Mouse (Mus musculus) limb, embryonic 11.5 days (tissue): ENCODE measurements around the gene Kndc1. TPM values are rescaled to one million over a fixed set of nuclear protein-coding genes. Genes with fewer than 3 reads are reported as not detected.

Source experiments
- ATAC-seq: fragments of 200-750 bp; cut with Nextera tagmentation; 2 replicates; pipeline ENCODE4 v1.8.0; 2017; ENCODE audit warnings: low read depth; ENCODE audit not compliant: insufficient number of reproducible peaks, low FRiP score, low TSS enrichment
- DNase-seq: peaks from one replicate; pipeline ENCODE4 v3.0.0-alpha.2; 2015; ENCODE audit warnings: low spot score
- H3K27ac ChIP-seq: fragments of 300-500 bp; sonication (generic); replicated peaks from 2 replicates; pipeline ENCODE4 v1.5.1; 2014; ENCODE audit warnings: low read depth, mild to moderate bottlenecking, low read length
- H3K27me3 ChIP-seq: fragments of 300-500 bp; sonication (generic); 2 replicates; pipeline ENCODE4 v1.6.1; 2014; ENCODE audit warnings: mild to moderate bottlenecking, low read length, mixed read lengths; ENCODE audit not compliant: control insufficient read depth, insufficient read depth
- H3K36me3 ChIP-seq: fragments of 300-500 bp; sonication (generic); 2 replicates; pipeline ENCODE4 v1.6.1; 2014; ENCODE audit warnings: mild to moderate bottlenecking, low read length, moderate library complexity, mixed read lengths; ENCODE audit not compliant: control insufficient read depth, insufficient read depth
- H3K4me1 ChIP-seq: fragments of 300-500 bp; sonication (generic); 2 replicates; pipeline ENCODE4 v1.6.1; 2014; ENCODE audit warnings: low read length, mixed read lengths; ENCODE audit not compliant: control insufficient read depth, insufficient read depth
- H3K4me2 ChIP-seq: fragments of 300-500 bp; sonication (generic); 2 replicates; pipeline ENCODE4 v1.6.1; 2014; ENCODE audit warnings: low read depth, mild to moderate bottlenecking, moderate library complexity; ENCODE audit not compliant: severe bottlenecking
- H3K4me3 ChIP-seq: fragments of 300-500 bp; sonication (generic); 2 replicates; pipeline ENCODE4 v1.5.1; 2014; ENCODE audit warnings: low read depth, low read length
- H3K9ac ChIP-seq: fragments of 300-500 bp; sonication (generic); 2 replicates; pipeline ENCODE4 v1.6.1; 2014; ENCODE audit warnings: mild to moderate bottlenecking, low read length
- H3K9me3 ChIP-seq: fragments of 300-500 bp; sonication (generic); 2 replicates; pipeline ENCODE4 v1.6.1; 2016; ENCODE audit warnings: low read length; ENCODE audit not compliant: control insufficient read depth
- WGBS: fragments of 180-500 bp; shearing (Covaris S2); extraction: QIAGEN DNeasy Blood & Tissue Kit; methylation state at CpG from one replicate; pipeline ENCODE4 v1.1.7; 2014; 5-methylcytosine and 5-hydroxymethylcytosine counted together
- polyA plus RNA-seq: library from polyadenylated mRNA; unstranded; fragments of >200 nt; fragmentation: Nextera tagmentation; extraction: Ambion mirVana; gene quantifications from 2 replicates; pipeline ENCODE4 v1.2.1, GENCODE M21; 2014

Gene Kndc1
- polyA plus RNA-seq, 1 experiment from 2014 or later = not detected

DNA sequence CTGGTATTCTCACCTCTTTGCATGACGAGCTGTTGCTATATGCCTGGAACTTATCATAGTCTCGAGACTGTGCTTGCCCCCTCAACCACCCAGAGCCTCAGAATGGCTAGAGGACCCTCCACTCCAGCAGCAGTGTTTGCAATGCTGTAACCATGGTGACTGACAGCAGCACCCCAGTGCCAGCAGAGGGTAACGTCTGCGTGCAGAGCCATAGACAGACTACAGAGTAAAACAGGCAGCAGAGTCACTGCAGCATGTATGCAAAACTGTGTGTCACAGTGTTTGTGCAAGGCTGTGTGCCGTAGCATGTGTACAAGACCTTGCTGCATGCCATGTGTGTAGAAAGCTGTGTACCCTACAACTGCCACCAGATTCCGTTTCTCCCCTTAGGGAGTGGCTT lies 15.0 kb downstream of the Kndc1 start:
- 0 out of 2 replicates have a peak, but pooled peaks cover 2% of the 10 kb centered on the region for H3K4me1 ChIP-seq
- no peaks in the 10 kb centered on the region for H3K36me3 ChIP-seq
- H3K4me2 ChIP-seq = no peak overlapping the region
- ATAC-seq (no peak), DNase-seq (no peak)
- no peak overlapping the region for H3K9ac ChIP-seq
- no peak overlapping the region for H3K4me3 ChIP-seq
- no peak overlapping the region for H3K27ac ChIP-seq
- H3K9me3 ChIP-seq = no peaks in the 10 kb centered on the region
- H3K27me3 ChIP-seq = peaks cover 16% of the 10 kb centered on the region
- 53% methylated on average over 6 of the region's 6 CpGs for WGBS

DNA sequence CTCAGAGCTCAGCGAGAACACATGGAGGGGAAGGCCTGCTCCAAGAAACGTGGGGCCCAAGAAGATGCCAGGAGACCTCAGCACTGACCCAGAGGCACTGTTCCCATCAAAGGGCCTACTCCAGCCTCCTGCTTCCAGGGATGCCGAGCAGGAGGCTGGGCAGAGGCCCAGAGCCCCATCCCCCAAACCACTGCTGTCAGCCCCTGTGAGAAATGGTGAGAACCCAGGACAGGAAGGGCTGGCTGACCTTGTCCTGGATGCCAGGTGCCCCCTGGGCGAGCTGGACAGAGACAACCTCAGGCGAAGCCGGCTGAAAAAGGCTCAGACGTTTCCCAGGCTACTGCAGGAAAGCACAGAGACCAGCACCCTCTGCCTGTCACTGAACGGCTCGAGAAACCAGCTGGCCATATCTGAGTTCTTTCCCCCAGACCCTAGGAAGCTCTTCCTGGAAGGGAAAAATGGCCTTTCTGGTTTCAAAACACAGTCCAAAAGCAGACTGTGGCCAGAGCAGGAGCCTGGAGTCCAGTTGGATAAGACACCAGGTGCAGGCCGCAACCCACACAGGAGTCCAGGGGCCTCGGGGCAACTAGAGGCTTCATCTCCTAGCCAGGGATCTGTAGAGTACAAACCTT lies 15.8 kb downstream of the Kndc1 start:
- no peak overlapping the region for H3K9ac ChIP-seq
- 52% methylated on average over 11 of the region's 11 CpGs for WGBS

DNA sequence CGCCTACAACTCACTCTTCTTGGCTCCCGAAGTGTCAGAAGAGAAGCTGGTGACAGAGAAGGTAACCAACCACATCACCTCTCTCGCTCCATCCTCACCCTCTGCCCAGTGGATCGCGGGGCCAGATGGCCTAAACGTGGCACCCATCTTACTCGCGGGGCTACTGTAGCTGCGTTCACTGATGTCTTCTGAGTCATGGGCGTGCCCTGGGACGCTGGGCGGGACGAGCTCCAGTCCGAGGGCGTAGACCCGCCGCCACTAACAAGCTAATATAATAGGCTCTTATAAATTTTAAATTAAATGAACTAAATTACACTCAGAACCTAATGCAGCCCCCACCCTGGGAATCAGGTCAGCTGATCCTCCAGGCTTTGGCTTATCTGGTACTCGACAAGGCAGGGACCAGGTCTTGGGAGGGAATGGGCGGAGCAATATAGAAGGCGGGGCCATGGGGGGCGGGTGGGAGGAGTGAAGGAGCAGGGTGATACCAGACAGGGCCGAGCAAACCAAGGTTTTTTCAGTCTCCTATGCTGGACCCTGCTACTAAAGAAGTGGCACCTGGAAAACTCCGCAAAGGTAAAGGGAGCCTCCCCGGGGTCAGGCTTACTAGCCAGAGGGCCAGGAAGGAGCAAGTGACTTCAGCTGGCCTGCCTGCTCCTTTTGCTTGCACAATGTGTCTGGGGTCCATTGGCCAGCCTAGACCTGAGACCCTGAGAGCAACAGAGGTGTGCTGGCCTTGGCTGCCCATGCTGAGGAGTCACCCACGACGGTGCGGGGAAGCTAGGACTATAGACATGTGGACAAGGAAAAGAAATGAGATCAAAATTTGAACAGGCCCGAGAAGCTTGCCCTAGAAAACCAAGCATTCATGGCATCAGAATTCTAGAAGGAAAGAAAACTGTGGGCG lies 19.9 kb downstream of the Kndc1 start:
- 10% methylated on average over 29 of the region's 29 CpGs for WGBS
- Histone ChIP-seq H3K36me3 (no peaks in the 10 kb centered on the region), H3K9me3 (no peaks in the 10 kb centered on the region), H3K4me1 (0 out of 2 replicates have a peak, but pooled peaks cover 2% of the 10 kb centered on the region), H3K4me2 (peak overlapping the region; percentile 31), H3K4me3 (peak overlapping the region; percentile 10; the same call in 1 of the 2 replicates), H3K27me3 (peaks cover 23% of the 10 kb centered on the region), H3K27ac (no peak overlapping the region), H3K9ac (0 out of 2 replicates have a peak overlapping the region, but pooled peaks have one; percentile 12)
- DNase-seq (peak; percentile 52), ATAC-seq (0 out of 2 replicates have a peak, but pooled peaks have one; percentile 55)

More for the DNA sequence above, 15.8 kb downstream of the Kndc1 start:
- ATAC-seq (no peak), DNase-seq (no peak)
- H3K4me2 ChIP-seq = no peak overlapping the region
- H3K36me3 ChIP-seq = no peaks in the 10 kb centered on the region
- H3K27ac ChIP-seq = no peak overlapping the region
- no peak overlapping the region for H3K4me3 ChIP-seq
- H3K9me3 ChIP-seq = no peaks in the 10 kb centered on the region
- peaks cover 22% of the 10 kb centered on the region for H3K27me3 ChIP-seq
- 0 out of 2 replicates have a peak, but pooled peaks cover 2% of the 10 kb centered on the region for H3K4me1 ChIP-seq

DNA sequence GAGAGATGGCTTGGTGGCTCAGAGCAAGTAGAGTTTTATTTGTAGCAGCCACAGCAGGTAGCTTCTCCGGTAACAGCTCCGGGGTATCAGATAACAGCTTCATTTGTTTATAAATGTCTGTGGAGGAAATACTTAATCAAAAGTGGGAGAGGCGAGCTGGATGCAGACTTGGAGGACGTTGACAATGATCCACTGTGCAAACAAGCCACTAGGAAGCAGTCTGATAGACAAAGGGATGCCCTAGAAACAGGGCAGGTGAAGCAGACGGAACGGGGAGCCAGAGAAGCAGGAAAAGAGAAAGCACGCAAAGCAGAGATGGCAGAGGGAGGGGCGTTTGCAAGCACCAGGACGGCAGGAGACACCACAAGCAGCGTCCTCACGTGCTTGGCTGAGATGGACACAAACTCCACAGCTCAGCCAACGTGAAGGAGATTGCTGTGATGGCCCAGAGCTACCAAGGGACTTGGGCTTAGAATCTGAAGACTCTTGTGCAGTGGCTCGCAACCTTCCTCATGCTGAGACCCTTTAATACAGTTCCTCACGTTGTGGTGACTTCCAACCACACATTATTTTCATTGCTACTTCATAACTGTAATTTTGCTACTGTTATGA lies 21.3 kb downstream of the Kndc1 start:
- no peaks in the 10 kb centered on the region for H3K36me3 ChIP-seq
- H3K27me3 ChIP-seq = peaks cover 23% of the 10 kb centered on the region
- peak overlapping the region; percentile 39 for H3K4me2 ChIP-seq
- WGBS = 7% methylated on average over 14 of the region's 14 CpGs
- H3K9me3 ChIP-seq = no peaks in the 10 kb centered on the region
- no peak for DNase-seq
- H3K4me3 ChIP-seq = no peak overlapping the region
- H3K4me1 ChIP-seq = no peaks in the 10 kb centered on the region
- no peak overlapping the region for H3K27ac ChIP-seq
- H3K9ac ChIP-seq = no peak overlapping the region
- ATAC-seq = no peak

DNA sequence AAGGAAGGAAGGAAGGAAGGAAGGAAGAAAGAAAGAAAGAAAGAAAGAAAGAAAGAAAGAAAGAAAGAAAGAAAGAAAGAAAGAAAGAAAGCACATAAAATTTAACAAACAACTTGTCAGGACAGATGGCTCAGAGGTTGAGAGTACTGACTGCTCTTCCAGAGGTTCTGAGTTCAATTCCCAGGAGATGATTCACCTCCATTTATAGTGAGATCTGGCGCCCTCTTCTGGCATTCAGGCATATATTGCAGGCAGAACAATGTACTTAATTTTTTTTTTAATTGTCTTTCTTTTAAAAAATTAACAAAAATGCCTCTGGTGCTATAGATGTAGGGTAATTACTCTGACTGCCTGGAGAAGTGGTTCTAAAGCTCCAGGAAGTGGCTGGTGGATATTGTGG lies 21.8 kb downstream of the Kndc1 start:
- H3K4me3 ChIP-seq = no peak overlapping the region
- no peak overlapping the region for H3K4me2 ChIP-seq
- H3K36me3 ChIP-seq = no peaks in the 10 kb centered on the region
- 0% methylated on average over 1 of the region's 1 CpGs for WGBS
- H3K4me1 ChIP-seq = no peaks in the 10 kb centered on the region
- H3K9ac ChIP-seq = no peak overlapping the region
- H3K27me3 ChIP-seq = peaks cover 23% of the 10 kb centered on the region
- no peak overlapping the region for H3K27ac ChIP-seq
- no peaks in the 10 kb centered on the region for H3K9me3 ChIP-seq
- ATAC-seq (no peak), DNase-seq (no peak)

DNA sequence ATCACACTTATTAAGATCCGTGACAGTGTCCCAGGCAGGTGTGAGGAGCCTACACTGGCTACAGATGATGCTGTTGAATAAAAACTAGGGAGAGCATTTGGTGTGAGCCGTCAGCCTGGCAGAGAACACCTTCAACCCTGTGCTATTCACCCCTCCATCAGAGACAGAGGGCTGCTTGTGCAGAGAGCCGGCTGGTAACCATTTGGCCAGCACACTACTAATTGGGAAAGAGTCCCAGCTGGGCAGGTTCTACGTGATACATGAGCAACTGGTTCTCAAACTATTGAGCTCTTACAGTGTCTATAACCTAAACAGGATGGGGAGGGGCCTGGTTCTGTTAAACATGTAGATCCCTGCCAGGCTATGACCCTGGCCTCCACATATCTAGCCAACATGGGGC lies 23.8 kb downstream of the Kndc1 start:
- Histone ChIP-seq H3K9me3 (no peaks in the 10 kb centered on the region), H3K27ac (no peak overlapping the region), H3K36me3 (no peaks in the 10 kb centered on the region), H3K4me1 (no peaks in the 10 kb centered on the region), H3K9ac (no peak overlapping the region), H3K4me2 (no peak overlapping the region), H3K27me3 (peaks cover 18% of the 10 kb centered on the region), H3K4me3 (no peak overlapping the region)
- DNase-seq (no peak), ATAC-seq (no peak)
- 56% methylated on average over 4 of the region's 4 CpGs for WGBS

DNA sequence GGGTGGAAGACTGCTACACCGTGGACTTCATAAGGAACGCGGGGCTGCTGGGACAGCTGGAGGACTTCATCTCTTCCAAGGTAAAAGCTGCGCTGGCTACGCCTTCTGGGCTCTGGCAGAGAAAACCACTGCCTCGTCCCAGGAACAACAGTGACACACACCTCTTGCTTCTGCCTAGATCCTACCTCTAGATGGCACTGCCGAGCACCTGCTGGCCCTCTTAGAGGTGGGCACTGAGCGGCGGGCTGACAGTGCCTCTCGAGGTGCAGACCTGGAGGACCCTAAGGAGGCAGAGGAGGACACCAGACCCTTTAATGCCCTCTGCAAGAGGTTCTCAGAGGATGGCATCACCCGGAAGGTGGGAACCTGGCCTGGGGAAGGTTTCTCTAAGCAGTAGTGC lies 36.2 kb downstream of the Kndc1 start:
- Histone ChIP-seq H3K36me3 (no peaks in the 10 kb centered on the region), H3K27ac (no peak overlapping the region), H3K4me1 (no peaks in the 10 kb centered on the region), H3K9me3 (no peaks in the 10 kb centered on the region), H3K4me3 (no peak overlapping the region), H3K9ac (no peak overlapping the region), H3K27me3 (no peaks in the 10 kb centered on the region), H3K4me2 (no peak overlapping the region)
- peak; percentile 75 for DNase-seq
- WGBS = 22% methylated on average over 11 of the region's 11 CpGs
- no peak for ATAC-seq

DNA sequence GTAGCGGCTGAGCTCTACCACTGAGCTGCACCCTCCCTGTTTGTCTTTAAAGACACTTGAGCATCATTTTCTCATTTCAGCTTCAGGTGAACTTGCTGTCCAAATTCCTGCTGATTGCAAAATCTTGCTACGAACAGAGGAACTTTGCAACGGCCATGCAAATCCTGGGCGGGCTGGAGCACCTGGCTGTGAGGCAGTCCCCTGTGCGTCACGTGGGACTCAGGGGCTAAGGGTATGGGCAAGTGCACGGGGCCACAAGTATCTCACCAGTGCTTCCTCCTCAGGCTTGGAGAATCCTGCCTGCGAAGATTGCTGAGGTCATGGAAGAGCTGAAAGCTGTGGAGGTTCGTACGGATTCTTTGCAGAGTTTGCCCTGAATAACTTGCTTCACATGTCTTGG lies 42.2 kb downstream of the Kndc1 start:
- no peak overlapping the region for H3K4me2 ChIP-seq
- no peak overlapping the region for H3K4me3 ChIP-seq
- WGBS = 85% methylated on average over 10 of the region's 10 CpGs
- no peak overlapping the region for H3K27ac ChIP-seq
- H3K9ac ChIP-seq = no peak overlapping the region
- no peaks in the 10 kb centered on the region for H3K36me3 ChIP-seq
- H3K4me1 ChIP-seq = no peaks in the 10 kb centered on the region
- H3K9me3 ChIP-seq = no peaks in the 10 kb centered on the region
- ATAC-seq (no peak), DNase-seq (no peak)
- H3K27me3 ChIP-seq = no peaks in the 10 kb centered on the region; the same call in 1 of the 2 replicates
